Mouse (Mus musculus): ENCODE data around the gene Sac3d1.

DNA sequence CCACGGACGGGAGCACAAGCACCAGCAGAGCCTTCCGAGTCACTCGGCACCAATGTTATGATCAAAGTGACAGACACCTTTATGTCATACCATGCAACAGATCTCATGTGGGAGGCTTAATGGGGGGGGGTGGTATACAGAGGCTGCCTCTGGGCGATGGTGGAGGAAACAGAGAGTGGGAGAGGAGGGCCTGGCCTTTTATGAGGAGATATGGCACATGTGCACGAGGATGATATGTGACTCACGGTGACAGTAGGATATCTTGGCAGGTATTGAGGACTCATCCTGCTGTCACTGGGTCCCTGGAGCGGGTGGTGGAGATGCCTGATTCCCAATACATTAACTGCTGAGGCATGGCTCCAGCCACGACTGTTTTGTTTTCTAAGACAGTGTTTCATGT is 36.7 kb upstream of the Sac3d1 start:
- no peak for TF ChIP-seq CTCF (IDR thresholded peaks at IDR 0.05; ENCODE audit: low read depth, low read length)
- TF ChIP-seq EP300 (IDR thresholded peaks at IDR 0.05; ENCODE audit: insufficient read depth, low read depth, low read length), result no peak
- no peak for TF ChIP-seq POLR2A (IDR thresholded peaks at IDR 0.05; ENCODE audit: insufficient read depth, low read length)
